Mouse (Mus musculus) myocyte (in vitro differentiated cells): ENCODE data around the gene Zfp296. TPM values are rescaled to one million over a fixed set of nuclear protein-coding genes. Genes with fewer than 3 reads are reported as not detected.
A peak's percentile ranks its signal among the peaks of the same experiment; 100 is the strongest.
"Not testable (repeated sequence)": the region's sequence is repeated elsewhere in the genome, so short reads cannot be mapped to it uniquely, and the experiment has no call there.

Experiments used
- H3K27me3 ChIP-seq: one replicate; pipeline ENCODE4 v1.6.1; 2011; ENCODE audit not compliant: control insufficient read depth, insufficient read depth, insufficient read length
- H3K36me3 ChIP-seq: one replicate; pipeline ENCODE4 v1.6.1; 2011; ENCODE audit not compliant: control insufficient read depth, insufficient read depth
- H3K4me2 ChIP-seq: one replicate; pipeline ENCODE4 v1.6.1; 2011; ENCODE audit warnings: low read depth, control low read depth
- H3K4me3 ChIP-seq: one replicate; pipeline ENCODE4 v1.5.1; 2011; ENCODE audit warnings: mild to moderate bottlenecking, control low read depth, moderate library complexity
- H3K79me2 ChIP-seq: one replicate; pipeline ENCODE4 v1.6.1; 2011; ENCODE audit not compliant: control insufficient read depth, insufficient read depth
- H3ac ChIP-seq: one replicate; pipeline ENCODE4 v1.6.1; 2011; ENCODE audit not compliant: control insufficient read depth, insufficient read length
- CEBPB ChIP-seq: IDR thresholded peaks from 2 replicates; pipeline ENCODE4 v1.6.1; 2011; ENCODE audit warnings: mild to moderate bottlenecking, moderate library complexity; ENCODE audit not compliant: poor library complexity, insufficient read depth, severe bottlenecking
- E2F4 ChIP-seq: IDR thresholded peaks from one replicate; pipeline ENCODE4 v1.6.1; 2011; ENCODE audit warnings: mild to moderate bottlenecking, control low read depth, moderate library complexity; ENCODE audit not compliant: insufficient read depth
- MAX ChIP-seq: IDR thresholded peaks from one replicate; pipeline ENCODE4 v1.6.1; 2011; ENCODE audit warnings: low read depth, mild to moderate bottlenecking, control low read depth
- MYOD1 ChIP-seq, 3 experiments: IDR thresholded peaks; one replicate each; pipeline ENCODE4 v1.6.1; 2011; ENCODE audit warnings: control low read depth in 2 of 3, low read depth in 2 of 3, mild to moderate bottlenecking in 2 of 3, moderate library complexity in 1 of 3; ENCODE audit not compliant: insufficient read length in 2 of 3, control insufficient read depth in 1 of 3
- MYOG ChIP-seq, 3 experiments: IDR thresholded peaks; one replicate each; pipeline ENCODE4 v1.6.1; 2011; ENCODE audit warnings: control low read depth in 2 of 3, low read depth in 2 of 3, mild to moderate bottlenecking in 2 of 3; ENCODE audit not compliant: insufficient read length in 2 of 3, control insufficient read depth in 1 of 3, insufficient read depth in 1 of 3
- POLR2A ChIP-seq: IDR thresholded peaks from one replicate; pipeline ENCODE4 v1.6.1; 2011; ENCODE audit warnings: low read depth, mild to moderate bottlenecking, control low read depth, moderate library complexity; ENCODE audit not compliant: insufficient read length
- POLR2AphosphoS2 ChIP-seq: IDR thresholded peaks from one replicate; pipeline ENCODE4 v1.6.1; 2011; ENCODE audit warnings: low read depth, control low read depth; ENCODE audit not compliant: insufficient read length
- REST ChIP-seq: IDR thresholded peaks from one replicate; pipeline ENCODE4 v1.6.1; 2011; ENCODE audit warnings: mild to moderate bottlenecking, control low read depth, moderate library complexity; ENCODE audit not compliant: insufficient read depth, insufficient read length
- SRF ChIP-seq: IDR thresholded peaks from one replicate; pipeline ENCODE4 v1.6.1; 2011; ENCODE audit warnings: low read depth; ENCODE audit not compliant: control insufficient read depth, insufficient read length
- TCF12 ChIP-seq: IDR thresholded peaks from one replicate; pipeline ENCODE4 v1.6.1; 2011; ENCODE audit warnings: mild to moderate bottlenecking, control low read depth; ENCODE audit not compliant: poor library complexity, insufficient read depth, severe bottlenecking
- TCF3 ChIP-seq: IDR thresholded peaks from one replicate; pipeline ENCODE4 v1.6.1; 2011; ENCODE audit warnings: low read depth, control low read depth; ENCODE audit not compliant: insufficient read length
- USF1 ChIP-seq: IDR thresholded peaks from one replicate; pipeline ENCODE4 v1.6.1; 2011; ENCODE audit warnings: low read depth, mild to moderate bottlenecking, control low read depth, moderate library complexity
- polyA plus RNA-seq: library from polyadenylated mRNA; unstranded; fragments of >200 nt; fragmentation: generic; extraction: Trizol; gene quantifications from one replicate; pipeline ENCODE4 v1.2.1, GENCODE M21; 2012; ENCODE audit warnings: missing spikeins

The Zfp296 gene
- polyA plus RNA-seq, 1 experiment: 1.5 TPM

GRCm38 (mm10) chr7:19603849-19604605 is 26.9 kb downstream of the Zfp296 start, which contains the start of gene Clasrp:
Gene Clasrp, minus strand, starts transcription at chr7:19604486.
- H3K36me3 ChIP-seq: peaks cover 4% of the 10 kb centered on the region
- H3K79me2 ChIP-seq: peaks cover 35% of the 10 kb centered on the region
- peak within 1 kb of the TSS; percentile 69 for H3K4me3 ChIP-seq
- no peaks in the 10 kb centered on the region for H3K27me3 ChIP-seq
- peak within 1 kb of the TSS; percentile 72 for H3ac ChIP-seq
- peak within 1 kb of the TSS; percentile 85 for H3K4me2 ChIP-seq
- peak; percentile 98 for TF ChIP-seq POLR2AphosphoS2
- TF ChIP-seq USF1: no peak
- TF ChIP-seq TCF3: no peak
- peak; percentile 35 for TF ChIP-seq E2F4
- no peak for TF ChIP-seq SRF
- no peak for TF ChIP-seq CEBPB
- peak in 1 of 3 experiments; percentile 36 for TF ChIP-seq MYOG (IDR thresholded peaks at IDR 0.05; ENCODE audit: control insufficient read depth in 1 of 3, insufficient read depth in 1 of 3, insufficient read length in 2 of 3, low read depth in 2 of 3)
- TF ChIP-seq REST: no peak
- no peak for TF ChIP-seq MAX
- peak in 1 of 3 experiments; percentile 1 for TF ChIP-seq MYOD1 (IDR thresholded peaks at IDR 0.05; ENCODE audit: control insufficient read depth in 1 of 3, insufficient read length in 2 of 3, low read depth in 2 of 3)
- TF ChIP-seq POLR2A: peak; percentile 96

GRCm38 (mm10) chr7:19604606-19605214 is 27.6 kb downstream of the Zfp296 start:
- not testable (repeated sequence) for H3K27me3 ChIP-seq, H3K36me3 ChIP-seq
- peaks cover 32% of the 10 kb centered on the region for H3K79me2 ChIP-seq
- peak overlapping the region; percentile 69 for H3K4me3 ChIP-seq
- peak overlapping the region; percentile 48 for H3K4me2 ChIP-seq
- H3ac ChIP-seq: peak overlapping the region; percentile 72

GRCm38 (mm10) chr7:19607291-19607690 is 30.2 kb downstream of the Zfp296 start:
- no peaks in the 10 kb centered on the region for H3K27me3 ChIP-seq

GRCm38 (mm10) chr7:19609641-19610332 is 32.7 kb downstream of the Zfp296 start:
- H3K4me2 ChIP-seq: no peak overlapping the region
- H3K79me2 ChIP-seq: no peaks in the 10 kb centered on the region
- H3K4me3 ChIP-seq: no peak overlapping the region
- TF ChIP-seq CEBPB (no peak), E2F4 (no peak)
- H3K36me3 ChIP-seq: peaks cover 10% of the 10 kb centered on the region
- H3ac ChIP-seq: no peak overlapping the region
- no peaks in the 10 kb centered on the region for H3K27me3 ChIP-seq

More at GRCm38 (mm10) chr7:19607291-19607690, 30.2 kb downstream of the Zfp296 start:
- H3K4me2 ChIP-seq: no peak overlapping the region
- TF ChIP-seq MYOG (IDR thresholded peaks at IDR 0.05; ENCODE audit: control insufficient read depth in 1 of 3, insufficient read depth in 1 of 3, insufficient read length in 2 of 3, low read depth in 2 of 3) (no peak), TCF3 (no peak), POLR2AphosphoS2 (no peak), E2F4 (no peak)
- peaks cover 14% of the 10 kb centered on the region for H3K79me2 ChIP-seq
- H3ac ChIP-seq: no peak overlapping the region
- peaks cover 6% of the 10 kb centered on the region for H3K36me3 ChIP-seq
- H3K4me3 ChIP-seq: no peak overlapping the region

- H3K4me3 ChIP-seq: no peak overlapping the region
- H3K79me2 ChIP-seq: no peaks in the 10 kb centered on the region
- TF ChIP-seq TCF12 (no peak), SRF (no peak)
- H3K36me3 ChIP-seq: peaks cover 10% of the 10 kb centered on the region
- H3ac ChIP-seq: no peak overlapping the region
- no peak overlapping the region for H3K4me2 ChIP-seq
- no peaks in the 10 kb centered on the region for H3K27me3 ChIP-seq
Measured at GRCm38 (mm10) chr7:19610969-19611368, 33.9 kb downstream of the Zfp296 start.
